Comparison of ENCODE assay signal across 10 mouse cellular contexts in the genomic region with DNA sequence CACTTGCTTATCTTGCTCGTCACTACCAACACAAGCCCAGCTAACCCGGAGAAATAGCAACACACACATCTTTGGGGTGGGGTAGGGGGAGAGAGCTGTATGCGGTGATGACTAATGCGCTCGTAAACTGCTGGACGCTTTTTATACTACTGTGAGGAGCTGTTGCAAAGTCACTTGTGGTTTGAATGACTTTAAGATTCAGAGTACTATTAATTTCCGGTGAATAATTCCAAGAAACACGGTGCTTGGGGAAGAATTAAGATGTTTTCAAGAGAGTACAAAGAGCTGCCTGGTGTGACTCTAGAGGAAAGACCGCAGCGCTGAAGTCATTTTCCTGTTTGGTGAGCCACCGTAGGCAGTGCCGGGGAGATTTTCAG. TPM values are rescaled to one million over a fixed set of nuclear protein-coding genes. Genes with fewer than 3 reads are reported as not detected.
DNase-seq lines count a peak whose midpoint lies in the region; ATAC-seq and TF ChIP-seq lines count a peak whose summit lies in the region.
"Had no signal": no experiment of that assay in that cellular context is flagged by ENCODE, and none has a peak within 500 bp of the region (broad histone marks: within the 10 kb centered on the region; RNA-seq: fewer than 3 reads in every experiment).

No protein-coding gene starts in this region.

- no peaks in the 10 kb centered on the region for H3K79me2 ChIP-seq in macrophage (ENCODE audit: inconsistent target)

- H3K36me3 ChIP-seq in hindbrain, postnatal 0 days (ENCODE audit: insufficient read depth, low read length), result no peaks in the 10 kb centered on the region
- H3K36me3 ChIP-seq in hindbrain, embryonic 13.5 days, result no peaks in the 10 kb centered on the region
- H3K36me3 ChIP-seq in heart, embryonic 11.5 days (ENCODE audit: control insufficient read depth, insufficient read depth, low read length), result no peaks in the 10 kb centered on the region
- no peaks in the 10 kb centered on the region for H3K36me3 ChIP-seq in macrophage (ENCODE audit: inconsistent target)
- H3K36me3 ChIP-seq in hindbrain, embryonic 11.5 days (ENCODE audit: control insufficient read depth, insufficient read depth, low read length), result no peaks in the 10 kb centered on the region
- H3K36me3 ChIP-seq: embryonic facial prominence, embryonic 15.5 days had no signal

- no peaks in the 10 kb centered on the region for H3K9me3 ChIP-seq in hindbrain, postnatal 0 days (ENCODE audit: low read length)
- no peaks in the 10 kb centered on the region for H3K9me3 ChIP-seq in hindbrain, embryonic 13.5 days
- H3K9me3 ChIP-seq in heart, embryonic 11.5 days (replicated peaks; ENCODE audit: control insufficient read depth, low read length), result no peaks in the 10 kb centered on the region
- H3K9me3 ChIP-seq in hindbrain, embryonic 11.5 days (ENCODE audit: control insufficient read depth, low read length), result no peaks in the 10 kb centered on the region
- H3K9me3 ChIP-seq: embryonic facial prominence, embryonic 15.5 days had no signal

- ATAC-seq in hindbrain, postnatal 0 days, result no peak
- ATAC-seq in hindbrain, embryonic 13.5 days (ENCODE audit: low FRiP score), result no peak
- no peak for ATAC-seq in heart, embryonic 11.5 days (replicated peaks; ENCODE audit: insufficient number of reproducible peaks, low FRiP score, low TSS enrichment)
- ATAC-seq in hindbrain, embryonic 11.5 days (ENCODE audit: low FRiP score), result no peak
- ATAC-seq: Patski had no signal

- no peaks in the 10 kb centered on the region for H3K27me3 ChIP-seq in hindbrain, postnatal 0 days (ENCODE audit: insufficient read depth, low read length)
- no peaks in the 10 kb centered on the region for H3K27me3 ChIP-seq in hindbrain, embryonic 13.5 days
- no peaks in the 10 kb centered on the region for H3K27me3 ChIP-seq in heart, embryonic 11.5 days (ENCODE audit: control insufficient read depth, insufficient read depth, low read length)
- no peaks in the 10 kb centered on the region for H3K27me3 ChIP-seq in hindbrain, embryonic 11.5 days (ENCODE audit: control insufficient read depth, insufficient read depth, low read length)
- H3K27me3 ChIP-seq: embryonic facial prominence, embryonic 15.5 days; Patski had no signal

- WGBS in hindbrain, postnatal 0 days, result 67% methylated on average over 12 of the region's 12 CpGs
- WGBS in hindbrain, embryonic 13.5 days, result 78% methylated on average over 12 of the region's 12 CpGs
- 36% methylated on average over 12 of the region's 12 CpGs for WGBS in heart, embryonic 11.5 days (ENCODE audit: insufficient replicate concordance)
- WGBS in macrophage (ENCODE audit: missing documents), result 5% methylated on average over 12 of the region's 12 CpGs
- WGBS in hindbrain, embryonic 11.5 days, result 85% methylated on average over 12 of the region's 12 CpGs

- TF ChIP-seq CTCF in hindbrain, postnatal 0 days (IDR thresholded peaks at IDR 0.05; ENCODE audit: low read depth), result no peak

- DNase-seq in hindbrain, postnatal 0 days (ENCODE audit: low spot score), result peak; percentile 18
- DNase-seq in CD4-positive, CD25-positive, alpha-beta regulatory T cell, adult 2 months (ENCODE audit: low read depth, low spot score), result peak; percentile 72
- DNase-seq in cerebellum, adult 11 months, result no peak
- no peak for DNase-seq in left cerebral cortex, adult 8-10 months (ENCODE audit: low spot score in 2 of 2)
- no peak for DNase-seq in hindbrain, embryonic 11.5 days (ENCODE audit: low spot score)

- H3K9ac ChIP-seq in hindbrain, postnatal 0 days (replicated peaks; ENCODE audit: low read length), result no peak overlapping the region
- H3K9ac ChIP-seq in hindbrain, embryonic 13.5 days, result no peak overlapping the region
- peak overlapping the region; percentile 54; the same call in 1 of the 2 replicates for H3K9ac ChIP-seq in heart, embryonic 11.5 days (ENCODE audit: low read depth, low read length)
- no peak overlapping the region for H3K9ac ChIP-seq in hindbrain, embryonic 11.5 days (ENCODE audit: low read depth, low read length)
- H3K9ac ChIP-seq: embryonic facial prominence, embryonic 15.5 days had no signal

- H3K4me2 ChIP-seq in hindbrain, postnatal 0 days (ENCODE audit: low read depth, low read length), result no peak overlapping the region
- no peak overlapping the region for H3K4me2 ChIP-seq in hindbrain, embryonic 13.5 days
- peak overlapping the region; percentile 45 for H3K4me2 ChIP-seq in heart, embryonic 11.5 days
- H3K4me2 ChIP-seq in hindbrain, embryonic 11.5 days (replicated peaks; ENCODE audit: low read depth, low read length), result no peak overlapping the region
- H3K4me2 ChIP-seq: embryonic facial prominence, embryonic 15.5 days had no signal

- no peak overlapping the region for H3K27ac ChIP-seq in hindbrain, postnatal 0 days
- no peak overlapping the region for H3K27ac ChIP-seq in hindbrain, embryonic 13.5 days
- H3K27ac ChIP-seq in heart, embryonic 11.5 days (ENCODE audit: low read depth, low read length), result peak overlapping the region; percentile 76
- H3K27ac ChIP-seq in macrophage, result 0 out of 2 replicates have a peak overlapping the region, but pooled peaks have one; percentile 12
- no peak overlapping the region for H3K27ac ChIP-seq in hindbrain, embryonic 11.5 days (ENCODE audit: low read depth, low read length)
- H3K27ac ChIP-seq: embryonic facial prominence, embryonic 15.5 days had no signal

- no peak overlapping the region for H3K4me3 ChIP-seq in hindbrain, postnatal 0 days (ENCODE audit: low read length)
- no peak overlapping the region for H3K4me3 ChIP-seq in hindbrain, embryonic 13.5 days
- H3K4me3 ChIP-seq in heart, embryonic 11.5 days (ENCODE audit: low read depth, low read length), result no peak overlapping the region
- no peak overlapping the region for H3K4me3 ChIP-seq in macrophage (ENCODE audit: inconsistent target)
- H3K4me3 ChIP-seq in hindbrain, embryonic 11.5 days (ENCODE audit: low read depth, low read length), result no peak overlapping the region
- H3K4me3 ChIP-seq: embryonic facial prominence, embryonic 15.5 days had no signal

- no peaks in the 10 kb centered on the region for H3K4me1 ChIP-seq in hindbrain, postnatal 0 days (ENCODE audit: insufficient read depth, low read length)
- no peaks in the 10 kb centered on the region for H3K4me1 ChIP-seq in hindbrain, embryonic 13.5 days (replicated peaks)
- H3K4me1 ChIP-seq in heart, embryonic 11.5 days (ENCODE audit: control insufficient read depth, insufficient read depth, low read length), result peaks cover 35% of the 10 kb centered on the region
- H3K4me1 ChIP-seq in hindbrain, embryonic 11.5 days (replicated peaks; ENCODE audit: control insufficient read depth, insufficient read depth, low read length), result no peaks in the 10 kb centered on the region

RNA-seq across cellular contexts. Expression of a gene that starts 45.3 kb away (rescaled TPM):
- 32.4 and 38.8 TPM in 2 replicates for total RNA-seq in hindbrain, postnatal 0 days (2014; rRNA removed)
- 22.2 and 23.2 TPM in 2 replicates for polyA plus RNA-seq in hindbrain, postnatal 0 days (2015; fragmentation: Nextera tagmentation; extraction: Ambion mirVana)
- 29.0 and 29.5 TPM in 2 replicates for polyA plus RNA-seq in hindbrain, embryonic 13.5 days (2015; fragmentation: Nextera tagmentation; extraction: Ambion mirVana)
- polyA plus RNA-seq in heart, embryonic 11.5 days (2014; fragmentation: Nextera tagmentation; extraction: Ambion mirVana), result 17.0 and 20.7 TPM in 2 replicates
- 1,000 to 10,000 TPM in 2 of 26 experiments, 100 to 1,000 TPM in 6, 10 to 100 TPM in 9, 1 to 10 TPM in 9; 5.3 to 1,131 (median 35.7) TPM for total RNA-seq in macrophage (2018; cell fraction: chromatin; rRNA removed)
- total RNA-seq in macrophage (2018; cell fraction: cytosol; rRNA removed), result 100 to 1,000 TPM in 6 of 26 experiments, 10 to 100 TPM in 8, 1 to 10 TPM in 12; 3.1 to 807 (median 10.7) TPM
- 1,000 to 10,000 TPM in 2 of 26 experiments, 100 to 1,000 TPM in 7, 10 to 100 TPM in 11, 1 to 10 TPM in 6; 4.9 to 1,007 (median 57.5) TPM for total RNA-seq in macrophage (2018; cell fraction: nucleus; rRNA removed)
- 4.5 to 7.1 TPM (median 5.5 TPM) in 3 replicates for polyA plus RNA-seq in macrophage (2018)
- 10 to 100 TPM; 25.4 to 28.1 (median 26.1) TPM for total RNA-seq in left cerebral cortex, adult 8-10 months (2022)
- 34.0 and 36.7 TPM in 2 replicates for polyA plus RNA-seq in hindbrain, embryonic 11.5 days (2014; fragmentation: Nextera tagmentation; extraction: Ambion mirVana)

Comparison
In these comparisons a context has a peak if more than half of its experiments do, and no peak if none do; other contexts are left out.
1. DNase-seq: peak in hindbrain, postnatal 0 days (single experiment) and CD4-positive, CD25-positive, alpha-beta regulatory T cell, adult 2 months (single experiment); none in cerebellum, adult 11 months (single experiment), left cerebral cortex, adult 8-10 months (0 of 2) and hindbrain, embryonic 11.5 days (single experiment).
2. H3K27ac ChIP-seq: peak in heart, embryonic 11.5 days (single experiment) and macrophage (single experiment); none in hindbrain, postnatal 0 days (single experiment), hindbrain, embryonic 13.5 days (single experiment) and hindbrain, embryonic 11.5 days (single experiment).